Mouse (Mus musculus) testis, postnatal 14 days (tissue): ENCODE results near the gene Arhgef18.
A peak's percentile ranks its signal among the peaks of the same experiment; 100 is the strongest.

Experiments used
- DNase-seq: peaks from one replicate; pipeline ENCODE4 v3.0.0; 2021; ENCODE audit warnings: low spot score

Arhgef18 gene

DNA sequence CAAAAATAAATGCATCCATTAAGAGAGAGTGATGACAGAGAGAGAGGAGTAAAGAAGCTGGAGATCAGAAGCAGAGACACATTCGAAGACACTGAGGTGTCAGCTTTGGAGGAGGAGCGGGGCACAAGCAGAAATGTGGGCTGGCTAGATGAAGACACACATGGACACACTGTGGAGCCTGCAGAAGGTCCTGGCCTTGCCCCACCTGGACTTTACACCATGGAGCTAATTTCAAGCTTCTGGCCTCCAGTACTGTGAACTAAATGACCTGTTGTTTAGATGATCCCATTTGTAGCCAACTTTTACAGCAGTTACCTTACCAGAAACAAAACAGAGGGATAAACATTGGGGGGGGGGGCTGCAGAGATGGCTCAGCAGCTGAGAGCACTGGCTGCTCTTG, 70.4 kb downstream of the Arhgef18 start:
- no peak for DNase-seq

DNA sequence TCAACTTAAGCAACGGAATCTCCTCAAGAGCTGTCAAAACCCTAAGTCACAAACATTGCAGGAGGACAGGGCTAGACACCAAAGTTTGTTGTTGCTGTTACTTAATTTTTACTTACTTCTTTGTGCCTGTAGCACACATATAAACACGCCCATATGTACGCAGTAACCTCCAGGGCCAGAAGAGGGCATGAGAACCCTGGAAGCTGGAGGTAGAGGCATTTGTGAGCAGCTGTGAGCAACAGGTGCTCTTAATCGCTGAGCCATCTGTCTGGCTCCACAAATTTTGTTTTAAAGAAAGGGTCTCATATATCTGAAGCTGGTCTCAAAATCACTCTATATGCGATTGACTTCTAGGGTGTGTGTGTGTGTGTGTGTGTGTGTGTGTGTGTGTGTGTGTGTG, 71.5 kb downstream of the Arhgef18 start:
- DNase-seq: no peak

DNA sequence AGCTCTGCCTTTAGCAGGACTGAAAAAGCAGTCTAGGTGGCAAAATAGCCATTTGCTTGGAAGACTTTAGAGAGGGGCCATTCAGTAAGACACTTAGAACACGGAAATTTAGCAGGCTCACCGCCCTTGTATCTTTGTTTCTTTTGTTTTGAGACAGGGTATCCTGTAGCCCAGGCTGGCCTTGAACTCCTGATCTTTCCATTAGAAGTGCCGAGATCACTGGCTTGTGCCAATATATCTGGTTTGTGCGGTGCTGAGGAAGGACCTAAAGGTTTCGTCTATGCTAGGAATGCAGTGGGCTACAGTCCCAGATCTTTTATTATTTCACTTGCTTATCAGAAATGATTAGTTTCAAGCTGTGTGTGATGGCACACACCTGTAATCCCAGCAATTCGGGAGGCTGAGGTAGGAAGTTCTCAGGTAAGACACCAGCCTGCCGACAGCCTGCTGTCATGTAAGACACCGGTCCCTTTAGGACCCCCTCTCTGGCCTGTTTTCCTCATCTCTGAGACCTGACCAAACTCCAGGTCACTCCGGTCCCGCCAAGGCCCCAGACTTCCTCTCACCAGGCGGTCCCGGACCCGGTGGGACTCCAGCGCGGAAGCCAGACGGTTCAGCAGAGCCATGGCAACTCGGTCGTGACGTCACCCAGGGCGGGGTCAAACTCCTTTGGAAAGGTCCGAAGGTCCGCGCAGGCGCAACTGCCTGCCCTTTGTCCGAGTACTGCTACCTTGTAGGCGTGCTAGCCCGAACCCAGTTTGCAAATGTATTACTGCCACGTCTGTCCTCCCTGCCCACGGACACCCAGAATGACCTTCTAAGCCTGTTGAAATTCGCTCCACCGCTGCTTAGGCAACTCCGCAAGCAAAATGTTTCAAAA, 74.4 kb downstream of the Arhgef18 start, which contains the start of gene Pex11g:
TSS of gene Pex11g (minus strand) at position 675 of the 880 bp plus-strand sequence.
- DNase-seq: peak; percentile 93

DNA sequence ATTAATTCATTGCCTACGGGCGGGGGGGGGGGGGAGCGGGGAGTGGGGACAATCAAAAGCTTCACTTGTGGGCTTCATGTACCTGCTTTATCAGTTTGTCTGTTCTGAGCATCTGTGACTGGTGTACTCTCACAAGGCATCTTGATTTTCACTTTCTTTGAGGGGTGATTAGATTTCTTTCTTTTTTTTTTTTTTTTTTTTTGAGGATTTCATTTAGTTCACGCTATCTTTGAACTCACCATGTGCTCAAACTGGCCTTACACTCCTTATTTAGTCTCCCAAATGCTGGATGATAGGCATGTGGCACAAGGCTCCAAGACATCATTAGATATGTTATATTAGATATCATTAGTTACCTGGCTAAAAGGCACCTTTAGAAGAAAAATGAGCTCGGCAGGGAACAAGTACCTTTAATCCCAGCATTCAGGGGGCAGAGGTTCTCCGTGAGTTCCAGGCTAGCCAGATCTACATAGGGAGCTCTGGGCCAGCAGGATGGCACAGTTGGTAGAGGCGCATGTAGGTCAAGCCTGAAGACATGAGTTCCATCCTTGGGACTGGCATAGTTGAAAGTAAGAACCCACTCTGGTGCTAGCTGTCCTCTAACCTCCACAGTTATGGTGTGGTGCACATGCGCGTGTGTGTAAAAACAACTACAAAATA, 75.2 kb downstream of the Arhgef18 start:
- DNase-seq: no peak

DNA sequence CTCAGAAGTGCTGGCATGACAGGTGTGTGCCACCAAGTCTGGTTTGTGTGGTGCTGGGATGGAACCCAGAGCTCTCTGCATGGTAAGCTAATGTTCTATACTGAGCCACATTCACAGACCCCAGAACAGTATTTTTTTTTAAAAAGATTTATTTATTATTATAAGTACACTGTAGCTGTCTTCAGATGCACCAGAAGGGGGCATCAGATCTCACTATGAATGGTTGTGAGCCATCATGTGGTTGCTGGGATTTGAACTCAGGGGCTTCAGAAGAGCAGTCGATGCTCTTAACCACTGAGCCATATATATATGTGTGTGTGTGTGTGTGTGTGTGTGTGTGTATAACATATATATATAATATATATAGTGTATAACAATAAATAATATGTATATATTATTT, 76.0 kb downstream of the Arhgef18 start:
- DNase-seq: no peak

DNA sequence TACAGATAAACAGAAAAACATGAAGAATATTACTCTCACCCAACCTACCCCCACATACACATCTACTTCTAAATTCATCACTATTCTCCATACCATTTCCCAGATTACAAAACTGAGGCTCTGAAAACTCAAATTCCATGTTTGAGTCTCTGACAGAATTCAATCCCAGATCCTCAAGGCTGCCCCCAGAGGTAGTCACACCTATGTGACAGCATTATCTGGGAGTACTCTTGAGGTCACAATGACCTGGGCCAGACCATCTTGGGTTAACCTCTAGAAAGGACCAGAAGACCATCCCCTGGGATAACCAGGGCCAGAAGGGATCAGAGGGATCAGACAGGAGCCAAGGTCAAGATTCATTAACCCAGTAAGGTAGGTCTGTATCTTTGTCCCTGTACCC, 77.8 kb downstream of the Arhgef18 start, which contains the start of gene Tex45:
TSS of gene Tex45 (plus strand) at position 301 of the 400 bp plus-strand sequence.
- DNase-seq: no peak

DNA sequence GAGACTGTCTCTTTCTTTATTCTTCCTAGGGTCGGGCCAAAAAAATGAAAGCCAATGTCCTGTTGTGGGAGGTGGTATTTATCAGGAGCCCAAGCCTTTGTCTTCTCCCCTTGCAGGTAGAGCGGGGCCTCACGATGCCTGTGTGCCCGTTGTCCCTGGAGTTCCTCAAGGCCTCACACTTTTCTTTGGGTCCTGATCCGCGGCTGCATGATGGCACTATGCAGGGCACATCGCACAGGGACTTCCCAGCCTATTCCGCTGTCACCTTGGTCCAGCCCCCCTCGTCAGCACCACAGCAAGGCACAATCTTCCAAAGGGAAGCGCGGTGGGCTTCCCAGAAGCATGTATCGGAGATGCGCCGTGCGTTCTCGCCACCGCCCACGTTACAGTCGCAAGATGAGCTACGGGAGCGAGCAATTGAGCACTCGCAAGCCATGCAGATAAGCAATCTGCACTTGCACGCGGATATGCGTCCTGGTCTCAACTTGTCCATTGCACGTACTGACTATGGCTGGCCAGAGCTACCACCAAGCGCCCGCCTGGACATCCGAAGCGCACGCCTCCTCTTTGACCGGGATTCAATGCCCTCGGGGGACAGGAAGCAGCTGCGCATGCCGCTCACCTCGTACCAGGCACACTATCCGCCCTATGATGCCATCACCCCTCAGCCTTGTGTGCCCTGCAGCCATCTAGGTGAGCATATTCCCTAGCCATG, 83.1 kb downstream of the Arhgef18 start:
- no peak for DNase-seq

DNA sequence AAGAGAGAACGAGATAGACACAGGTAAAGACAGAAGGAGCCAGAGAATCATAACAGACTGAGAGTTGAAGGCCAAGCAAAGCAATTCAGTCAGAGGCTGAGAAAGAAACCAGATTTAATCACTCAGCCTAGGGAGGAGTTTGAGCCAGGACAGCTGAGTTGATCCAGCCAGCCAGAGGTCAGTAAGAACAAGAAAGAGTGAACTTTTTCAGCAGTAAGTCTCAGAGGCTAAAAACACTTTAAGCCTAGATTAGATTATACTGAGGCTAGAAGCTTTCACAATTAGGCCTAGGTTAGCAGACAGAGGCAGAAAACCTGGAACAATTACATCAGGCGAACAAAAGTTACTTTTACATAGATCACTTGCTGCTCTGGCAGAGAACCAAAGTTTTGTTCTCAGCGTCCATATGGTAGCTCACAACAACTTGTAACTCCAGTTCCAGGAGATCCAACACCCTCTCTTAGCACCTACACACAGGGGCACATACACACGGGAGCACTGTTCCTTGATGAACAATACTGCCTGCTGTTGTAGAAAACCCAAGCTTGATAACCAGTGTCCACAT, 87.5 kb downstream of the Arhgef18 start:
- no peak for DNase-seq

DNA sequence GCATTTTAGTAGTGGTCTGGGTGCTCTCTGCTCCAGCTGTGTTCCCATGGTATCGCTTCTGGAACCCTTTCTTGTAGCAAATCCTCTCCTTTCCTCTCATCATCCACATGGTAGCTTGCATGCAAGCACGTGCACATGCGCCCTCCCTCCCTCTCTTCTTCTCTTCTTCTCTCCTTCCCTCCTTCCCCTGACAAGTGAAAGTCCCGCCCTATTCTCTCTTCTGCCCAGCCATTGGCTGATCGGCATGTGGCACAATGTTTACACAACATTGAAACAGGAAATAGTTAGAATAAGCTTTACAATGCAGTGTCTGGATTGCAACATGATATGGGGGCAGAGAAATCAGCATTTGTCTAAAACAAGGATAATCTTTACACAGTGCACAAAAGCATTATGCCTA, 88.8 kb downstream of the Arhgef18 start:
- no peak for DNase-seq

DNA sequence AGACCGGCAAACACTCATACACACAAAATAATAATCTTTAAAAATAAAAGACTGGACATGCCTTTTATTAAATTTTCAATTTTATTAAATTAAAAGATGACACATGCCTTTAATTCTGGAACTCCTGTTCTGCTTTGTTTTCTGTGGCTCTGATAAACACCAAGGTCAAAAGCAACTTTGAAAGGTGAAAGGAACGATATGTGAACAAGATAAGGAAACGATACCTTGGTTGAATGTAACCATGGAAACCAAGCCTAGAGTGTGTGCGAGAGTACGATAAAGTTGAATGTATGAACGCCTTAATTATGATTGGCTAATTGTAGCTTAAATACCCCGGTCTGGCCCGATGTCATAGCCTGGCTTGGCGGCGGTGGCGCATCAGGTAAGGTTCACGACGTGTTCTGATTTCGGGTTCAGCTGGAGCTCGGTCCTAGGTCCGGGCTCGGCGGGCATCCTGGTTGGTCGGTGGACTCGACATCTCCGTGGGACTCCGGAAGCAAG, 89.5 kb downstream of the Arhgef18 start:
- no peak for DNase-seq

DNA sequence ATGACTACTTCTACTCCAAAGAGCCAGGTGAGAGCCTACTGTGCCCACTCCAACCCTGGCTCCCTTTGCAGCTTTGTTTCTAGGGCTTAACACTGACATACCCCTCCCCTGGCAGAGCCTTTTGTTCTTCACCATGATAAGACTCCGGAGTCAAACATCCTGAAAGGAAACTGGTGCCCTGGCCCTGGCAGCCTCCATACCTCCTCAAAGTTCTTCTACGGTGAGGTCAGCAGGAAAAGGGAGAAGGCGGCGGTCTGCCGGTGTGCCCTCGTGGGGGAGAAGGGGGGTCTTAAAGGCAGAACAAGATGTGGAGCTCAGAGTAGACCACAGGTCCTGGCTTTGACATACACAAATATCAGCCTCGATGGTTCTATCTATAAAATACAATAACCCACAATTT, 90.7 kb downstream of the Arhgef18 start:
- DNase-seq: no peak

DNA sequence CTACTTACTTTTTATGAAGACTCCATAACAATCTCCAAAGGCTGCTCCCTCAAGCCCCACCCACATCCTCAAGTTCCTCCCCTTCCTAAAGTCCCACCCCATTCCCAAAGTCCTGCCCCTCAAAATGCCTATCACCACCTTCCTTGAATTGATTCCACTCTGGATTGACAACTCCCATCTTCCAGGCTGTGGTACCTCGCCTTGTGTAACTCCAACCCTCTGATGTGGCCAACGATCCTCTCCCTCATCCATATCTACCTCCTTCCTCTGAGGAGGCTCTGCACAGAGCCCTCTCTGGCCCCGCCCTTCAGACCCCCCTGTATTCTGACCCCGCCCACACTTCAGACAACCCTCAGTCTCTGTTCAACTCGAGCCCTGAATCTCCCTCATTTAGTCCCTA, 92.4 kb downstream of the Arhgef18 start:
- DNase-seq: no peak

DNA sequence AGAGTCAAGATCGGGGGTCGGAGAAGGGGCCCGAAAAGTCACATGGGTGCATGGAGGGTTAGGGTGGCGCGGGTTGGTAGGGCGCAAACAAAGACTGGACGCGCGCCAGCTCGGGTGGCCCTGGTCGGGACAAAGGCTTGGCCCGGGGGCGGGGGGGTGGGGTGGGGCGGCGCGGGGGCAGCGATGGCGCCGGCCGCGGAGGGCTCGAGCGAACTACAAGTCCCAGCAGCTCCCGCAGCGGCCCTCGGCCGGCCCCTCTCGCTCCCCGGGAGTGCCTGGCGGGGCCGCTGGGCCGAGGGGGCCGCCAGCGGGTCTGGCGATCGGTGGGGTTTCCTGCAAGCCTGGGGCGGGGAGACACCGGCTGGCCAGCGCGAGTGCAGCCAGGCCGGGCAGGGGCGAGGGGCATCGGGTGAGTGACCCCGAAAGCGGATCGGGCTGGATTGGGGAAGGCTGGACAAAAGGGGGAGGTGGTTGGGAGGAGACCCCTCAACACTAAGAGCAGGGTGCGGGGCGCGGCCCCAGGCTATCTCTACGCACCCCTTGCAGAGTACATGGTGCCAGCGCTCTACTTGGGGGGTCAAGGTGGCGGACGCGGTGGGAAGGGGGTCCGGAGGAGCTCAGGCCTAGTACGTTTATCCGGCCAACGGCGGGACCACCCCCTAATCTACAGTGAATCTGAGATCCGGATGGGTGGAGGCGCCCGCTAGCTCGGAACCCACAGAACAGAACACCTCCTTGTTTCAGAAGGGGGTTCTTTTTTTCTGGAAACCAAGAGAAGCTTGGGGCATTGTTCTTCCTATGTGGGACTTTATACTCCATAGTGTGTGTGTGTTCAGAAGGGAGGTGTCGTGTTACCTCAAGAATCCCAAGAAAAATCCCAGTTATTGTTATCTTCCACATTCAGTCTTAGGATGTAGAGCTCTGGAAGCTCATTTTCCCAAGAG, 100.4 kb downstream of the Arhgef18 start, which contains the start of gene Zfp358:
TSS of gene Zfp358 (plus strand) at position 238 of the 944 bp plus-strand sequence.
- peak; percentile 61 for DNase-seq

DNA sequence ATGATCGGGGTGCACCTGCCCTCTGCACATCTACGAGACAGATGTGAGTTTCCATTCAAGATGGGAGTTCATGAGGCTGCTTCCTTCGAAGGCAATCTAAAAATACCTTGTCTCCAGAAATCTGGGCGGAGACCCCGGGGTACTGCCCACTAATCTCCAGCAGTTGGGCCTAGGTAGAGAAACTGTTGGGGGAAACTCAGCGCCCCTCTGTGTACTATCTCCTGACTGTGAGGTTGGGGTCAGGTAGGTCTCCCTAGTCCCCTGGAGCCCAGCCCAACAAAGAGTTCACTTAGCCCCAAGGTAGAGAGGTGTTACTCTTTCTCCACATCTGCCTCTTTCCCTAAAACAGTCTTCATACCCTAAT, 101.0 kb downstream of the Arhgef18 start:
- DNase-seq: no peak

DNA sequence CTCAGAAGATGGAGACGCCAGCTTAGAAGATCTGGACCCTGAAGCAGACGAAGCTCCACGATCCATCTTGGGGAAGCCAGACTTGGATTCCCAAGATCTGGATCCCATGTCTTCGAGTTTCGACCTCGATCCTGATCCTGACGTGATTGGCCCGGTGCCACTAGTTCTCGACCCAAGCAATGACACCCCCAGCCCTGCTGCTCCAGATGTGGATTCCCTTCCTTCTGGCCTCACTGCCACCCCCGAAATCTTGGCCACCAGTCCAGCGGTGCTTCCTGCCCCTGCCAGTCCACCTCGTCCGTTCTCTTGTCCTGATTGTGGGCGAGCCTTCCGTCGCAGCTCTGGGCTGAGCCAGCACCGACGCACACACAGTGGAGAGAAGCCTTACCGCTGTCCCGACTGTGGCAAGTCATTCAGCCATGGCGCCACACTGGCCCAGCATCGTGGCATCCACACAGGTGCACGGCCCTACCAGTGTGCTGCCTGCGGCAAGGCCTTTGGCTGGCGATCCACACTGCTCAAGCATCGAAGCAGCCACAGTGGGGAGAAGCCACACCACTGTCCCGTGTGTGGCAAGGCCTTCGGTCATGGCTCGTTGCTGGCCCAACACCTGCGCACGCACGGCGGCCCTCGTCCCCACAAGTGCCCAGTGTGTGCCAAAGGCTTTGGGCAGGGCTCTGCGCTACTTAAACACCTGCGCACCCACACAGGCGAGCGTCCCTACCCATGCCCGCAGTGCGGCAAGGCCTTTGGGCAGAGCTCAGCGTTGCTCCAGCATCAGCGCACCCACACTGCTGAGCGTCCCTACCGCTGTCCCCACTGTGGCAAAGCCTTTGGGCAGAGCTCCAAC, 103.0 kb downstream of the Arhgef18 start:
- DNase-seq: no peak

DNA sequence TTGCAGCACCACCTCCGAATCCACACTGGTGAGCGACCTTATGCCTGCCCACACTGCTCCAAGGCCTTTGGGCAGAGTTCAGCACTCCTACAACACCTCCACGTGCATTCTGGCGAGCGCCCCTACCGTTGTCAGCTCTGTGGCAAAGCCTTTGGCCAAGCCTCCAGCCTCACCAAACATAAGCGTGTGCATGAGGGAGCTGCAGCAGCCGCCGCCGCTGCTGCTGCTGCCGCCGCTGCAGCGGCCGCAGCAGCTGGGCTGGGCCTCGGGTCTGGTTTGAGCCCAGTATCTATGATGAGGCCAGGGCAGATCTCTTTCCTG, 103.6 kb downstream of the Arhgef18 start:
- no peak for DNase-seq

DNA sequence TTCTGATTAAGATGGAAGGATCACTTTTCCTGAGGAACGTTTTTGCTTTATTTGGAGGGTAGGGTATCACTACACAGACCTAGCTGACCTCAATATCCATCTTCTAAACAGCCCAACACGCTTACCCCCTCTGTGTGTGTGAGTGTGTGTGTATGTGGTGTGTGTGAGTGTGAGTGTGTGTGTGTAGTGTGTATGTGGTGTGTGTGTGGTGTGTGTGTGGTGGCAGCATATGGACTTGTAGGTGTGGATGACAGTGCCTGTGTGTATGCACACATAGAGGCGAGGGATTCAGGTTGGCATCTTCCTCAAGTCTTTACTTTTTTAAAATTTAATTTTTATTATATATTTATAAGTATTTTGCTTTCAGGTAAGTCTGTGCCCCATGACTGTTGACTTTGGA, 105.8 kb downstream of the Arhgef18 start:
- no peak for DNase-seq

DNA sequence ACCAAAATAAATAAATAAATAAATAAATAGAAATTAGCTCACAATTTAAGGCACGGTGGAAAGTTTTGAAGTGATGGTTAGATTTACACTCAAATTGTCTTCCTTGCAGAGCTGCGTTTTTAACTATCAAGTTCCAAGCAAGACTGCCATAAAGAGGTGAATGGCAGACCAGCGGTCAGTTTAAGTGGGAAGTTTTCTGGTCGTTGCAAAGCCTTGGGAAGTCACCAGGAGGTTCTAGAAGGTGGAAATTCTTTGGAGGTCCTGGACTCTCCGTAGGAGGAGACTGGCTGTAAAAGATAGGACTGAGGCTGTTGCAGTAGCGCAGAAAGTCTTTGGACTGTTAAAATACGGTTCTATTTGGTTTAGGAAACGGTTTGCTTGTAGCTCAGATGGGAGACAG, 106.9 kb downstream of the Arhgef18 start:
- no peak for DNase-seq

DNA sequence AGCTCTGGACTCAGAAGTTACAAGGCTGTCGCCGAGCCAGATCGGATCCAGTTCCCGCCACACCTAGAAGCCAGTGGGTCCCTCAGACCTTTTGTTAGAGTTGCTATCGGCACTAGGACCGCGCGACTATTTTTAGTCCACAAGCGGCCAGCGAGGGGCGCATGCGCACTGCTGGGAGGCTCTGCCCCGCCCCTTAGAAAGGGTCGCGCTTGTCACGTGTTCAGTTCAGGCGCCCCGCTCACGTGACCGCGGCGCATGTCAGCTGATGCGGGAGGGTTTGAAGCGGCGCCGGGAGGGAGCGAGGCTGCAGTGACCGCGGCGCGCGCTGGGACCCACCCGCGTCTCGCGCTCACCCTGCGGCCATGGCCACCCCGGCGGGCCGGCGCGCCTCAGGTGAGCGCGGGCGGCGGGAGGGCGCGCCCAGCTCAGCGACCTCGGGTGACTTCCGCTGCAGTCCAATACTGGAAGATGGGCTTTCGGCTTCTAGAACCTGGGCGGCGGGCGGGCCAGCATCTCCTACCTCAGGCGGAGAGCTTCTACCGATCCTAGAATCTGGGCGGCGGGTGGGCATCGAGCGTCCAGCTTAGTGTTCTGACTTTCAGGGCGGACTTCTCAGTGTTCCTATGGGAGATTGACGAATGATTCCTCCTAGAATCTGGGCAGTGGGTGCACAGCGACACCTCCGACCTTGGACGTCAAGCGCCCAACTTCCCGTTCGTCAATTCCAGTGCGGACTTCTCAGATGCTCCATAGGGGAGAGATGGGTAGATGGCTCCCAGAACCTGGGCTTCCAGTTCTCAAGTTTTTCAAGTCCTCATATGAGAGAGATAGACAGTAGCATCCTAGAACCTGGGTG, 107.7 kb downstream of the Arhgef18 start, which contains the start of gene Mcoln1:
TSS of gene Mcoln1 (plus strand) at position 223 of the 856 bp plus-strand sequence.
- peak; percentile 97 for DNase-seq
